Mouse (Mus musculus) forebrain, embryonic 15.5 days (tissue): ENCODE measurements around the gene Hadha. TPM values are rescaled to one million over a fixed set of nuclear protein-coding genes. Genes with fewer than 3 reads are reported as not detected.

ENCODE experiments used
- ATAC-seq: fragments of 200-750 bp; cut with Nextera tagmentation; replicated peaks from 2 replicates; pipeline ENCODE4 v1.8.0; 2017; ENCODE audit warnings: mild to moderate bottlenecking, moderate TSS enrichment, moderate library complexity
- H3K27ac ChIP-seq: fragments of 300-500 bp; sonication (generic); replicated peaks from 2 replicates; pipeline ENCODE4 v1.5.1; 2015; ENCODE audit warnings: mild to moderate bottlenecking, inconsistent platforms
- H3K27me3 ChIP-seq: fragments of 300-500 bp; sonication (generic); 2 replicates; pipeline ENCODE4 v1.6.1; 2015; ENCODE audit warnings: inconsistent platforms
- H3K36me3 ChIP-seq: fragments of 300-500 bp; sonication (generic); 2 replicates; pipeline ENCODE4 v1.6.1; 2015; ENCODE audit warnings: mild to moderate bottlenecking, inconsistent platforms
- H3K4me1 ChIP-seq: fragments of 300-500 bp; sonication (generic); 2 replicates; pipeline ENCODE4 v1.6.1; 2015; ENCODE audit warnings: inconsistent platforms
- H3K4me2 ChIP-seq: fragments of 300-500 bp; sonication (generic); replicated peaks from 2 replicates; pipeline ENCODE4 v1.6.1; 2015; ENCODE audit warnings: mild to moderate bottlenecking, inconsistent platforms
- H3K4me3 ChIP-seq: fragments of 300-500 bp; sonication (generic); 2 replicates; pipeline ENCODE4 v1.5.1; 2015; ENCODE audit warnings: mild to moderate bottlenecking, inconsistent platforms
- H3K9ac ChIP-seq: fragments of 300-500 bp; sonication (generic); replicated peaks from 2 replicates; pipeline ENCODE4 v1.6.1; 2015; ENCODE audit warnings: mild to moderate bottlenecking, inconsistent platforms
- H3K9me3 ChIP-seq: fragments of 300-500 bp; sonication (generic); 2 replicates; pipeline ENCODE4 v1.6.1; 2016; ENCODE audit warnings: inconsistent platforms
- WGBS: fragments of 180-500 bp; shearing (Covaris S2); methylation state at CpG from one replicate; pipeline ENCODE4 v1.1.7; 2015; ENCODE audit warnings: mixed read lengths; 5-methylcytosine and 5-hydroxymethylcytosine counted together
- polyA plus RNA-seq: library from polyadenylated mRNA; unstranded; fragments of >200 nt; fragmentation: Nextera tagmentation; extraction: Ambion mirVana; gene quantifications from 2 replicates; pipeline ENCODE4 v1.2.1, GENCODE M21; 2015

The Hadha gene
- polyA plus RNA-seq, 1 experiment from 2014 or later = 73.9 TPM

DNA sequence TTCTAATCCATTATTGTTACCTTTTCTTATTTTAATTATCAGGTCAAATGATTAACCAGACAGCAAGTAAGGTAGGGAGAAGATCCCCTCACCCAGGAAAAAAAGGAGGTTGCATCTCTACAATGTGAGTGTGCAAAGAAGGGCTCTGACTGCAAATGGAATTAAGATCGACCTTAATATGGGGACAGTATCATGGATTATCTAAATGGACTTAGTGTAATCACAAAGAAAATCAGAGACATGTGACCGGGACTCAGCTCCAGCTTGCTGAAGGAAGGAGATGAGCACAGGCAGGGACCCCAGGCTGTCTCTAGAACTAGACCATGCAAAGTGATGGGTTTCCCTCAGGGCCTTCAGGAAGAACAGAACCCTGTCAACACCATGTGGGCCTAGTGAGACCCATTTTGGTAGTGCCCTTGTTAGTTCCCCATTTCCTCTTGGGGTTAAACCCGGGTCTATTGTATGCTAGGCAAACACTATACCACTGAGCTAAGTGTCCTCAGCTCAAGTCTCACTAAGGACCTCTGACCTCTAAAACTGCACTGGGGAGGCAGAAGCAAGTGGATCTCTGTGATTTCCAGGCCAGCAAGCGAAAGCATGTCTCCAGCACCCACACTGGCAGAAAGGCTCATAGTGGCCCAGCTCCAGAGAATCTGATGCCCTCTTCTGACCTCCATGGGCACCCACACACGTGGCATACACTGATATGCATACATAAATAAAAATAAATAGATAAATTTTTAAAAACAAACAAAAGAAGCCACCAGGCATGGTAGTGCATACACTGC is 6.6 kb downstream of the Hadha start:
- H3K4me3 ChIP-seq = no peak overlapping the region
- 89% methylated on average over 5 of the region's 5 CpGs for WGBS
- peaks cover 10% of the 10 kb centered on the region for H3K4me1 ChIP-seq
- ATAC-seq = no peak
- H3K9me3 ChIP-seq = no peaks in the 10 kb centered on the region
- H3K36me3 ChIP-seq = peaks cover 33% of the 10 kb centered on the region
- H3K9ac ChIP-seq = no peak overlapping the region
- H3K27me3 ChIP-seq = no peaks in the 10 kb centered on the region
- no peak overlapping the region for H3K27ac ChIP-seq
- H3K4me2 ChIP-seq = no peak overlapping the region

DNA sequence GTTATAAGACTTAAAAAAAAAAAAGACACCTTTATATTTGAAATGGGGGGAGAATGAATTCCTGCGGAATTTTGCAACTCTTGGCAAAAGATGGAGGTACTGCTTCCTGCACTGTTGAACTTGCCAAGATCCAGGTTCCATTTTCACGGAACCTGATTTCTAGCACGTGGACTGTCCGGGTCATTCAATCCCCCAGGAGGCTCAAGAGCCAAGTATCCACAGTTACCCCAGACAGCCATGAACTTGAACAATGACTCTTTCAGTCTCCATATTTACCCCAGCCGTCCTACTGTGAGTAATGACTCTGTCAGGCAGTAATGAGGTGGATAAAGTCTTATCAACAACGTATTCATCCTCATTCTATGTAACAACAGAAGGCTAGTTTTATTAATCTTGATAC is 8.4 kb downstream of the Hadha start:
- ATAC-seq = no peak
- H3K27me3 ChIP-seq = no peaks in the 10 kb centered on the region
- H3K27ac ChIP-seq = no peak overlapping the region
- H3K36me3 ChIP-seq = peaks cover 51% of the 10 kb centered on the region
- no peak overlapping the region for H3K9ac ChIP-seq
- peaks cover under 1% of the 10 kb centered on the region; the same call in 1 of the 2 replicates for H3K4me1 ChIP-seq
- no peak overlapping the region for H3K4me3 ChIP-seq
- H3K4me2 ChIP-seq = no peak overlapping the region
- 84% methylated on average over 6 of the region's 6 CpGs for WGBS
- no peaks in the 10 kb centered on the region for H3K9me3 ChIP-seq

DNA sequence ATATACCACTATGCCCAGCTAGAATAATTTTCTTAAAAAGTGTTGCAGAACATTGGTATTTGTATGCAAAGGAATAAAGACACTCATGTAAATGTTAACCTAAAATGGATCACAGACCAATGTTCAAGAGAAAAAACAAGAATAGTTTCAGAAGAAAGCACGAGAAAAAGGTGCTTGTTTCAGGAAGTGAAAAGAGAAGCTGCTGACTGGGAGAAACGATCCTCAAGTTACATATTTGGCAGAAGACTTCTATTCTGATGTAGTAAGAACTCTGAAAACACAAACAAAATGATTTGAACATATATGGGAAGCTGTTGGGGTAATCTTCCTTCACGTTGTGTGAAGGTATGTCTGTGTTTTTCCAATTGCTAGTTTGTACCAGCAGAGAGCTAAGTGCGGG is 16.8 kb downstream of the Hadha start:
- Histone ChIP-seq H3K36me3 (peaks cover 81% of the 10 kb centered on the region), H3K9ac (no peak overlapping the region), H3K4me2 (no peak overlapping the region), H3K27ac (no peak overlapping the region), H3K4me1 (no peaks in the 10 kb centered on the region), H3K27me3 (no peaks in the 10 kb centered on the region), H3K4me3 (no peak overlapping the region), H3K9me3 (no peaks in the 10 kb centered on the region)
- no peak for ATAC-seq
- 93% methylated on average over 4 of the region's 4 CpGs for WGBS

DNA sequence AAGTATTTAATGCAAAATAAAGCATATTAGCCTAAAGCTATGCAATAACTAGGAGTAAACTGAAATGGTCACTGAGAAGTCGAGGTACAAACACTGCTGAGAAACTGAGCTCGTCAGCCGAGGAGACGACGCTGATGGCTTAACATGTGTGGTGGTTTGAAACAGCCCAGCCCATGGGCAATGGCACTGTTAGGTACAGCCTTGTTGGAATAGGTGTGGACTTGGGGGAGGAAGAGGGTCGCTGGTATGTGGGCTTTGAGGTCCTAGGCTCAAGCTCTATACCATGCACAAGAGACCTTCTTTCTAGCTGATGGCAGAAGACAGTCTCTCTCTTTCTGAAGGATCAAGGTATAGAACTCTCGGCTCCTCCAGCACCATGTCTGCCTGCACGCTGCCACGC is 17.7 kb downstream of the Hadha start:
- H3K4me1 ChIP-seq = no peaks in the 10 kb centered on the region
- H3K36me3 ChIP-seq = peaks cover 81% of the 10 kb centered on the region
- no peak overlapping the region for H3K4me3 ChIP-seq
- no peak overlapping the region for H3K4me2 ChIP-seq
- no peak for ATAC-seq
- 93% methylated on average over 9 of the region's 9 CpGs for WGBS
- no peaks in the 10 kb centered on the region for H3K9me3 ChIP-seq
- H3K27ac ChIP-seq = no peak overlapping the region
- no peak overlapping the region for H3K9ac ChIP-seq
- H3K27me3 ChIP-seq = no peaks in the 10 kb centered on the region

DNA sequence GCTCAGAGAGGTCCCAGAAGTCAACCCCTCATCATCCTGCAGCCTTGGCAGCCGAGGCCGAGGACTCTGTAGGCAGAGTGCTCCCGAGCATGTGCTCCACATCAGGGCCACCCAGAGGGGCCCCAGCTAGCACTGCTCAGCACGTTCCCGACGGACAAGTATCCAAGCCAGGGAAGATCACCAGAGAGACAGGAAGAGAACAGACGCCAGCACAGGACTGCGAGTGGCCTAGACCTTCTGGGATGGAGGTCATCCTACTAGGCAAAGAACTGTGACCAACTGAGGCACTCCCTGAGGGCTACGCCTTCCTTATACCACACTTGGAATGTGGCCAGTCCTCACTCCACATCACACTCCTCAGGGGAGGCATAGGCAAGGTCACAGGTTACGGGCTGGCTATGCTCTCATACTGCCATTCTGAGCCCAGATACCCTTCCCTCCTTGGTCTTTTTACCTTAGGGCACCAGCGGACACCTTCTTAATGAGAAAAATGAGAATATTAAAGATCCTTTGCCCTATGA is 19.2 kb downstream of the Hadha start:
- Histone ChIP-seq H3K9me3 (no peaks in the 10 kb centered on the region), H3K9ac (no peak overlapping the region), H3K4me2 (no peak overlapping the region), H3K36me3 (peaks cover 79% of the 10 kb centered on the region), H3K27me3 (no peaks in the 10 kb centered on the region), H3K4me1 (no peaks in the 10 kb centered on the region), H3K27ac (no peak overlapping the region), H3K4me3 (no peak overlapping the region)
- WGBS = 91% methylated on average over 11 of the region's 11 CpGs
- no peak for ATAC-seq

DNA sequence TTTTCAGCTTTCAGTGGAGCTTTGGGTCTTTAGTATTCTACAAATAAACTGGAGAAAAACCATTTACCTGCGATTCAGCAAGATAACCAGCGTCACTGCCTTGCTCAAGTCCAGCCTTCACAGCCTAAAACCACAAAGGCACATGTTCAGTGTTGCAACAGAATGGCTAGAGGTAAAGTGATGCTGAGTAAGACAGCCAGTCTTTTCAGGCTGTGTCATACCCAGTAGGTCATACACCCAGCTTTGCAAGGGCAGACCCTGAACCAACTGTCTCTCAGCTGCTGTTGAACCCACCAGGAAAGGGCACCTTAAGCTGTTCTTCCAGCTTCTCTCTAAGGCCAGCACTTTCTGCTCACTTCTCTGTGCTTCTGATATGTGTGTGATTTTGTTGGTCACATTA is 22.8 kb downstream of the Hadha start:
- Histone ChIP-seq H3K4me1 (no peaks in the 10 kb centered on the region), H3K4me3 (no peak overlapping the region), H3K27me3 (no peaks in the 10 kb centered on the region), H3K4me2 (no peak overlapping the region), H3K9me3 (no peaks in the 10 kb centered on the region), H3K27ac (no peak overlapping the region), H3K36me3 (peaks cover 71% of the 10 kb centered on the region), H3K9ac (no peak overlapping the region)
- no peak for ATAC-seq
- 99% methylated on average over 2 of the region's 2 CpGs for whole genome bisulfite sequencing

DNA sequence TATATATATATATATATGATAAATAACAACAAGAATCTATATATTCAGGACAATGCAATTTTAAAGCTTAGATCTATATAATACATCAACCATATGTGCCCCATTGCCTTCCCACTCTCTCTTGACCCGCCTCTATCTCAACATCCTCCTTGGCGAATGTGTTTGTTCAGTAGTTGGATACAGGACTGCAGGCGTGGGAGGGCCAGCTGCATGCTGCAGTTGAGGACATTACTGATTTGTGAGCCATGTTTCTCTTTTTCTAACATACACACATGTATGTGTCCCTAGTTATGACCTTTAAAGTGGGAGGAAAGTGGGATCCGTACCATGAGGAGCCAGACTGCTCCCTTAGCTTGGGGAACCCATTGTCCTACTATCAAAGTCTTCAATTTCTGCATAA is 23.7 kb downstream of the Hadha start:
- 91% methylated on average over 4 of the region's 4 CpGs for WGBS
- no peak overlapping the region for H3K27ac ChIP-seq
- no peak overlapping the region for H3K4me3 ChIP-seq
- no peak for ATAC-seq
- peaks cover 72% of the 10 kb centered on the region for H3K36me3 ChIP-seq
- no peak overlapping the region for H3K9ac ChIP-seq
- no peak overlapping the region for H3K4me2 ChIP-seq
- no peaks in the 10 kb centered on the region for H3K27me3 ChIP-seq
- H3K4me1 ChIP-seq = no peaks in the 10 kb centered on the region
- H3K9me3 ChIP-seq = no peaks in the 10 kb centered on the region

DNA sequence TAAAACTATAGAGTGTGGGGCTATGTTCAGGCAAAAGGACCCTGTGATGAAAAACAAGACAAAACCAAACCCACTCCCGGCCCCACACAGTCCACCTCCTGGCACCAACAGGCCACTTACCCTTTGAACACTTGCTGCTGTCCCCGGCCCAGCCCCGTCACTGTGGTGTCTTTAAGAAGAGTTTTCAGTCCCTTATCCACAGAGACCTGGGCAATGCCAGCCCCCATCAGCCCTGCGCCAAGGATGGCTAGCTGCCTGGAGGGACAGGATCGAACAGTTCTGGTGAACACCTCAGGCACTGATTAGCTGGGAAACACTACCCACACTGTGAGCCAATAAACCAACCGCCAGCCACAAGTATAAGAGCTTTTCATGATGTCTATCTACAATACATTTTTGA is 26.3 kb downstream of the Hadha start:
- ATAC-seq = no peak
- no peak overlapping the region for H3K4me3 ChIP-seq
- WGBS = 87% methylated on average over 6 of the region's 6 CpGs
- H3K27me3 ChIP-seq = no peaks in the 10 kb centered on the region
- no peak overlapping the region for H3K27ac ChIP-seq
- no peak overlapping the region for H3K4me2 ChIP-seq
- no peaks in the 10 kb centered on the region for H3K9me3 ChIP-seq
- no peaks in the 10 kb centered on the region for H3K4me1 ChIP-seq
- peaks cover 70% of the 10 kb centered on the region for H3K36me3 ChIP-seq
- no peak overlapping the region for H3K9ac ChIP-seq

DNA sequence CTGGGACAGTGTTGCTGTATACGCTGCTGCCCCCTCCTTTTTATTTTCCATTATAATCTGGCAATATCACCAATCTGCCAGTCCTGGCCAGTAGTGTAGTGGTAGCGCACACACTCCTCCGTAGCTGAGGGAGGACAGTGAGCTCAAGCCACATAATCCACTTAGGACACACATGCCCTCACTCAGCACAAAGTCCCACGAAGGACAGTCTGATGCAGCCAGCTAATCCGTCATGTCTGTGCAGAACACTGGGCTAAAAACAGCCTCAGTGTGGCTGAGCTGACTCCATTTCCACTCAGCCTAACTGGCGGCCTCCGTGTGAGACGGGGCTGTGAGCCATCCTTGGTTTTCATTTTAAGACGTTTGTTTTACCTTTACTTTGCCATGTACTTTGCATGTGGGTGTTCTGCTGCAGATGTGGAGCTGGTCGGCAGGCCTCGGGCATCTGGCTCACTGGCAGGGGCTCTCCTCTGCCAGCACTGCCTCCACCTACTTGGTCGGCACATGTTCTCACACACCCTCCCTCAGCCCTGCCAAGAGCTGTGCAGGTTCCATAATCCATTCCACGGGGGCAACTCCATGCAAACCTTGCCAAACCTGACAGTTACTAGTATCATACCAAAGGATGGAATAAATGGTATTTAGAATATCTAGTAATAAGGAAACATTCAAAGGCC is 26.9 kb downstream of the Hadha start:
- H3K9ac ChIP-seq = no peak overlapping the region
- no peak overlapping the region for H3K4me2 ChIP-seq
- no peak overlapping the region for H3K4me3 ChIP-seq
- WGBS = 92% methylated on average over 13 of the region's 13 CpGs
- H3K27me3 ChIP-seq = no peaks in the 10 kb centered on the region
- no peak overlapping the region for H3K27ac ChIP-seq
- no peaks in the 10 kb centered on the region for H3K4me1 ChIP-seq
- no peaks in the 10 kb centered on the region for H3K9me3 ChIP-seq
- H3K36me3 ChIP-seq = peaks cover 69% of the 10 kb centered on the region
- ATAC-seq = no peak

DNA sequence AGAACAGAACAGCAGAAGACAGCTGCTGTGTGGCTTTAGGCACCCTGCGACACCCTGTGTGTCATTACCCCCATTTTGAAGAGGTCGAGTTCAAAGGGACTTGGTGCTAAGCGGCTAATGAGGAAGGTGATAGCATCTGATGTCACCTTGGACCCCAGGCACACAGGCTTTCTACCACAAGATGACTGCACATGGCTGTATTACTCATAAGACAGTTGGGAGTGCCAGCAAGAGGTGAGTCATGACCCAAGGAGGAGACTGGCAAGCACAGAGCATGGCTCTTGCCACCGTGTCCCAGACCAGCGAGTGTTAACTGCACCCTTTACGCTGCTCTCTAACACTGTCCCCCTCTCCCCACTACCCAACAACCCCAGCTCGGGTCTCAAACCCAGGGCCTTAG is 28.2 kb downstream of the Hadha start:
- ATAC-seq = no peak
- 88% methylated on average over 7 of the region's 7 CpGs for WGBS
- Histone ChIP-seq H3K27ac (no peak overlapping the region), H3K9me3 (no peaks in the 10 kb centered on the region), H3K36me3 (peaks cover 67% of the 10 kb centered on the region), H3K4me3 (no peak overlapping the region), H3K9ac (no peak overlapping the region), H3K4me1 (no peaks in the 10 kb centered on the region), H3K27me3 (no peaks in the 10 kb centered on the region), H3K4me2 (no peak overlapping the region)

DNA sequence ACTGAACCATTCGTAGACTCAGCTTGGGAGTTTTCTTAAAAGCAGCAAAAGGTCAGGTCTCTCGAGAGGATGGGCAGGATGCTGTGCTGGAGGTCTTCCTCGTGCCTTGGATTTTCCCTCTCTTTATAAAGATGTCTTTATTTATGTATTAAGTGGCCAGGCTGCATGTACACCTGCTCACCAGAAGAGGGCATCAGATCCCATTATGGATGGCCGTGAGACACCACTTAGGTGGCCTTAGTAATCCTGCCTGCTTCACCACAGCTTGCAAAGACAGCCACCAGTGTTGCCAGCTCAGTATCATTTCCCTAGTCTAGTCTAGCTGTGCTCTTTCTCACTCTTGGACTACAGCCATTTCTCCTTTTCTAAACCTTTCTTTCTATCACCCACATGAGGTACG is 29.4 kb downstream of the Hadha start:
- H3K4me2 ChIP-seq = no peak overlapping the region
- no peaks in the 10 kb centered on the region for H3K4me1 ChIP-seq
- no peak for ATAC-seq
- H3K27ac ChIP-seq = no peak overlapping the region
- H3K9me3 ChIP-seq = no peaks in the 10 kb centered on the region
- no peaks in the 10 kb centered on the region for H3K27me3 ChIP-seq
- H3K4me3 ChIP-seq = no peak overlapping the region
- 40% methylated on average over 5 of the region's 5 CpGs for WGBS
- H3K9ac ChIP-seq = no peak overlapping the region
- peaks cover 73% of the 10 kb centered on the region for H3K36me3 ChIP-seq

DNA sequence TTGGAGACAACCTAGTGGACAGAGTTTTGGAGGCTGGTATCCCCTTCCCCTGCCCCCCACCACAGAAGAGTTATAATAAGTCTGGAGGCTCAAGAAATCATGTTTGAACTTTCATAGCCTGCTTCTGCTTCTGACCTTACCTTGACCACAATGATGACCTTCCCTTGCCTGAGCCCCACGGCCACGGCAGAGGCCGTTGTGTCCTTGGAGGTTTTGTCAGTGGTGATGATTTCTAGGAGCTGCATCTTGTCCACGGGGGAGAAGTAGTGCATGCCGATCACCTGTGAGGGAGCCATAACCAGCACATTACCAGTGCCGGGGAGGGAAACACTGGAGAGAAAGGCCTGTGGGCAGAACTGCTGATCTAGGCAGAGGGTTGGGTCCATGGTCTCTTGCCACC is 32.5 kb downstream of the Hadha start:
- H3K9me3 ChIP-seq = no peaks in the 10 kb centered on the region
- no peaks in the 10 kb centered on the region for H3K4me1 ChIP-seq
- 91% methylated on average over 6 of the region's 6 CpGs for WGBS
- no peaks in the 10 kb centered on the region for H3K27me3 ChIP-seq
- ATAC-seq = no peak
- no peak overlapping the region for H3K4me2 ChIP-seq
- no peak overlapping the region for H3K4me3 ChIP-seq
- no peak overlapping the region for H3K27ac ChIP-seq
- no peak overlapping the region for H3K9ac ChIP-seq
- H3K36me3 ChIP-seq = peaks cover 80% of the 10 kb centered on the region
